Mouse (Mus musculus) E14TG2a.4 (cell line): Measurements from ENCODE around the gene Rasgef1b.

Source experiments
- H3K27me3 ChIP-seq: 2 replicates; pipeline ENCODE4 v1.6.1; 2014; ENCODE audit warnings: low read length, control low read depth; ENCODE audit not compliant: insufficient read depth
- H3K36me3 ChIP-seq: 2 replicates; pipeline ENCODE4 v1.6.1; 2014; ENCODE audit warnings: low read length, control low read depth; ENCODE audit not compliant: insufficient read depth
- H3K4me1 ChIP-seq: replicated peaks from 2 replicates; pipeline ENCODE4 v1.6.1; 2014; ENCODE audit warnings: low read depth, low read length, control low read depth
- H3K4me3 ChIP-seq: replicated peaks from 2 replicates; pipeline ENCODE4 v1.5.1; 2014; ENCODE audit warnings: mild to moderate bottlenecking, low read length
- H3K9me3 ChIP-seq: 2 replicates; pipeline ENCODE4 v1.6.1; 2014; ENCODE audit warnings: low read length, control low read depth
- CTCF ChIP-seq: conservative IDR thresholded peaks from 2 replicates; pipeline ENCODE4 v1.5.1; 2014; ENCODE audit warnings: low read length
- NANOG ChIP-seq: IDR thresholded peaks from 2 replicates; pipeline ENCODE4 v1.6.1; 2014; ENCODE audit warnings: borderline replicate concordance, low read length, mixed read lengths
- POU5F1 ChIP-seq: IDR thresholded peaks from 2 replicates; pipeline ENCODE4 v1.6.1; 2014; ENCODE audit warnings: low read length, borderline replicate concordance

Gene Rasgef1b

GRCm38 (mm10) chr5:99728649-99729212 is at the start of gene Rasgef1b:
TSS of gene Rasgef1b (minus strand) at chr5:99729065.
- H3K36me3 ChIP-seq: no peaks in the 10 kb centered on the region
- peaks cover 15% of the 10 kb centered on the region for H3K4me1 ChIP-seq
- H3K27me3 ChIP-seq: peaks cover 77% of the 10 kb centered on the region
- peak within 1 kb of the TSS; percentile 84 for H3K4me3 ChIP-seq
- TF ChIP-seq POU5F1 (no peak), NANOG (no peak), CTCF (no peak)
- peaks cover 5% of the 10 kb centered on the region; the same call in 1 of the 2 replicates for H3K9me3 ChIP-seq

DNA sequence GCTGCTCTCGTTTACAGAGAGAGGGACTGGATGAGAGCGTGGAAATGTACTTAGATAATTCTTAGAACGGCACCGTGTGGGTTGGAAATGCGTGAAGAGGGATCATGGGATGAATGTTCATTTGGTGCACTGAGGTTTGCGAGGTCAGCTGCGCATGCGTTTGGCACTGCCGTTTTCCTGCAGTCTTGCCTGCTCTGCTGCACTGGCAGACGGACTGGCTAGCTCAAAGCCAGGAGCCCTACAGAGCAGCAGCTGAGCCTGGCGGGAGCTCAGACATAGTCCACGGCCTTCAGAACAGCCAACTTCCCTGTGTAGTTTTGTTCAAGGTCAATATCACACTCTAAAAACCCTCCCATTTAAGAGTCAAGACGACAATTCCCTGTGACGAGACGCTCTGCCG is 46.5 kb upstream of the Rasgef1b start:
- TF ChIP-seq CTCF (no peak), POU5F1 (no peak), NANOG (no peak)
- H3K4me1 ChIP-seq: peaks cover 4% of the 10 kb centered on the region; the same call in 1 of the 2 replicates
- no peaks in the 10 kb centered on the region for H3K36me3 ChIP-seq
- 0 out of 2 replicates have a peak, but pooled peaks cover 6% of the 10 kb centered on the region for H3K27me3 ChIP-seq
- no peaks in the 10 kb centered on the region for H3K9me3 ChIP-seq
- no peak overlapping the region for H3K4me3 ChIP-seq

DNA sequence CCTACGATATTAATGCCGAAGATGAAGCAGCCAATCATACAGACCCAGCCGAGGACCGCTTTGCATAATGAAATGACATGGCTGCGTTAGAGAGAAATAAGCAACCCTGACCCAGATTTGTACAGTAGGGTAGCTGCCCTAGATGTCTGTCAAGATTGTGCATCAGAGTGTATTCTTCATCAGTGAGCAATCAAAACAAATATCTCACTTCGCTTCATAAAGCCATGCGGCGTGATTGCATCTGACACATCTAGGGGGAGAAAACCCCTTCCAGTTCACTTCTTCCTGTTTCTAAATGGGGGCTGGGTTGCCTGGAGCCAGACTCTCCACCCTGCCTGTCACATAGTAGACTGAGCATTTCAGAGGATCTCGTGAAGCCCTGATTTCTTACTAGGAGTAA is 44.4 kb upstream of the Rasgef1b start:
- no peak for TF ChIP-seq POU5F1
- no peak for TF ChIP-seq NANOG
- no peak for TF ChIP-seq CTCF
- Histone ChIP-seq H3K4me1 (peaks cover 4% of the 10 kb centered on the region; the same call in 1 of the 2 replicates), H3K27me3 (0 out of 2 replicates have a peak, but pooled peaks cover 6% of the 10 kb centered on the region), H3K36me3 (no peaks in the 10 kb centered on the region), H3K4me3 (no peak overlapping the region), H3K9me3 (no peaks in the 10 kb centered on the region)

DNA sequence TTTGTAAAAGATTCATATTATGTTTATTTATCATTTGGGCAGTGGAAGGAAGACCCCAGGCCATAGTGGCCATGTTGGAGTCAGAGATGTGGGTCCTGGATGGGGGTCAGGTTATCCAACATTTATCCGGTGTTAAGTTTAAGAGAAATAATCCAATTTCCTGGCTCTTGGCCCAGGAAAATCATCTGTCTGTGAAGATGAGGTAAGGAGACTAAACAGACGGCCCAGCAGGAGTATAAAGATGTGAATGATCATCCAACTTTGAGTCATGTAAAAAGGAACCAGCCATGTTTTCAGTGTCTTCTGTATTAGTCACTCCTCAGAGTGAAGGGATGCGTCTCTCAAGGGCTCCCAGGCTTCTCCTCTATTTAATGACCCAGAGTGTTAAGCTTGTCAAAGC is 35.4 kb upstream of the Rasgef1b start:
- no peak for TF ChIP-seq POU5F1
- no peak for TF ChIP-seq CTCF
- TF ChIP-seq NANOG: no peak
- Histone ChIP-seq H3K4me3 (no peak overlapping the region), H3K27me3 (no peaks in the 10 kb centered on the region), H3K4me1 (no peaks in the 10 kb centered on the region), H3K9me3 (peaks cover 14% of the 10 kb centered on the region), H3K36me3 (no peaks in the 10 kb centered on the region)

DNA sequence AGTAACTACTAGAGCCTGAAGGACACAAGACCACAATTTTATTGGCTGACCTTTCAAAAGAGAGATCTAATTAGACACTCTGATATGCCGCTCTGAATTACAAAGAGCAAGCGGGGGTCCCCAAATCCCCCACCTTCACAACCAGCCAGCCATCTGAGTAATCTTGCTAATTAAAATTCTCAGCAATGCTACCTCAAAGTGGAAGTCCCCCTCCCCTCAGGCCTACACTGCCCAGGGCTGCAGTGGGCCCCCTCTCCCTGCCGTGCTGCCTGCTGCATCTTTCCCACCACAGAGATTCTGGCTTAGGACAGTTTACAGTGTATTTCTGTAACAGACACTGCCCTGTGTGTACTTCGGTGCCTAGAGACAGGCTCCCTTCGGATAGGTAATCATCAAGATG is 30.0 kb upstream of the Rasgef1b start:
- H3K27me3 ChIP-seq: peaks cover 2% of the 10 kb centered on the region; the same call in 1 of the 2 replicates
- H3K9me3 ChIP-seq: peaks cover 14% of the 10 kb centered on the region
- no peaks in the 10 kb centered on the region for H3K36me3 ChIP-seq
- H3K4me1 ChIP-seq: no peaks in the 10 kb centered on the region
- no peak overlapping the region for H3K4me3 ChIP-seq
- TF ChIP-seq CTCF (no peak), NANOG (no peak), POU5F1 (no peak)

DNA sequence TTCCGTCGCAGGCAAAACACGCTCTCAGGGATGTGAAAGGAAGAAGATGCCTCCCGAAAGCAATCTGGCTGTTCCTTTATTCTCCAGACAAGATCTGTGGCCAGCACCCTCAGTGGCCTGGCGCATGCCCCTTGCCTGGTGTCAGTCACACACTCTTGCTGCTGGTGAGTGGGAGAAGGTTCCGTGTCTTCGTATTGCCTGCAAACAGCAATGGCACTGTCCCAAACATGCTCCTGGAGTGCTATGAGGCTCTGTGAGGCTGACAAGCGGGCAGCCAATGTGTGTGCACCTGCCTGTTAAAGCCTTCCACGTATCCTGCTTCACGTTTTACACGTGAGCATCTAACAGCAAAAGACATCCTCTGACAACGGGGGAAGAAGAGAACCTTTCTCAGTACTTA is 25.0 kb upstream of the Rasgef1b start:
- Histone ChIP-seq H3K27me3 (peaks cover 4% of the 10 kb centered on the region; the same call in 1 of the 2 replicates), H3K36me3 (no peaks in the 10 kb centered on the region), H3K4me1 (no peaks in the 10 kb centered on the region), H3K9me3 (no peaks in the 10 kb centered on the region), H3K4me3 (no peak overlapping the region)
- TF ChIP-seq CTCF (no peak), POU5F1 (no peak), NANOG (no peak)

DNA sequence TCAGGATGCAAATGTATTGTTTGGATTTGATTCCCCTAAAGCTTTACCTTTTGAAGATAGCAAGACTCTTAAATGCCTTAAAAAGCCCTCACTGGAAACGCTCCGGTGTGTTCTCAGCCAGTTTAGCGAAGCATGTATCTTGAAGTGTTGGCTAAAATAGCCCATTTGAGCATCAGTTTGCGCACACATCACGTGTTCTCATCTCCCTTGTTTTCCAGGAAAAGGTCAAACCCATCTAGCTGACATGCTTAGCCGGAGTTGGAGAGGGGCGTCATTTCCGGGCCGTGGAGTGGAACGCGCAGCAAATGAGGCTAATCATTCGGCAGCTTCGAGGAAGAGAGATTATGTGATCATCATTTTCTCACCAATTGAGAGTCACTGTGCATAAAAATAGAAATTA is 24.5 kb upstream of the Rasgef1b start:
- Histone ChIP-seq H3K4me3 (no peak overlapping the region), H3K36me3 (no peaks in the 10 kb centered on the region), H3K27me3 (peaks cover 4% of the 10 kb centered on the region; the same call in 1 of the 2 replicates), H3K4me1 (no peaks in the 10 kb centered on the region), H3K9me3 (0 out of 2 replicates have a peak, but pooled peaks cover 3% of the 10 kb centered on the region)
- TF ChIP-seq CTCF (no peak), POU5F1 (no peak), NANOG (no peak)

GRCm38 (mm10) chr5:99752670-99753231 is 23.9 kb upstream of the Rasgef1b start:
- H3K9me3 ChIP-seq: 0 out of 2 replicates have a peak, but pooled peaks cover 4% of the 10 kb centered on the region
- no peaks in the 10 kb centered on the region for H3K4me1 ChIP-seq
- TF ChIP-seq POU5F1: no peak
- no peak for TF ChIP-seq NANOG
- TF ChIP-seq CTCF: no peak
- peaks cover 4% of the 10 kb centered on the region; the same call in 1 of the 2 replicates for H3K27me3 ChIP-seq
- H3K4me3 ChIP-seq: no peak overlapping the region
- H3K36me3 ChIP-seq: no peaks in the 10 kb centered on the region
